Mouse (Mus musculus): ENCODE data around the gene Smad3.

- no peak for TF ChIP-seq CTCF (IDR thresholded peaks at IDR 0.05; ENCODE audit: extremely low read depth, insufficient read depth, insufficient read length, insufficient replicate concordance)
- no peak for TF ChIP-seq POLR2A (IDR thresholded peaks at IDR 0.05; ENCODE audit: low read depth, low read length)
Measured at GRCm38 (mm10) chr9:63753359-63753758, 4.4 kb downstream of the Smad3 start.

Data from spleen, adult 2 months (tissue).